Mouse (Mus musculus) stomach, postnatal 0 days (tissue): ENCODE measurements around the gene Il17c.

Experiments used
- CTCF ChIP-seq: IDR thresholded peaks from 2 replicates; pipeline ENCODE4 v1.5.1; 2016; ENCODE audit warnings: antibody characterized with exemption, low read depth, mild to moderate bottlenecking, moderate library complexity
- EP300 ChIP-seq: optimal IDR thresholded peaks from 2 replicates; pipeline ENCODE3; 2016; ENCODE audit warnings: antibody characterized with exemption

DNA sequence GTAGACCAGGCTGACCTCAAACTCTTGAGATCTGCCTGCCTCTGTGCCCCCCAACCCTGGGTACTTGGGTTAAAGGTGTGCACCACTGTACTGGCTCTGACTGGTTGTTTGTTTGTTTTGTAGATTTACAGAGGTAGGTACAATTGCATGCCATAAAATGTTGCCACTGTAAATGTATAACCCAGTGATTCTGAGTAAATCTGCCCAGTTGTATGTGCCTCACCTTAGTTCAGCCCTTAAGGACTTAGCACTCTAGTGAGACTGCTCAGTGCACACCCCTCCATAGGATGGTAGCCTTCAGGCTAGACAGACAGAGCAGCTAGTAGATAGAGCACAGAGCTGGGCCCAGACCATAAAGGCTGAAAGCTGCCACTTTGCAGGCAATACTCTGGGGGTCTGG, 28.1 kb upstream of the Il17c start:
- TF ChIP-seq EP300 (no peak), CTCF (no peak)
